33 mouse cellular contexts compared by ENCODE assay signal in genomic region chr6:30161618-30162017, GRCm38 (mm10).
DNase-seq lines count a peak whose midpoint lies in the region; ATAC-seq and TF ChIP-seq lines count a peak whose summit lies in the region.
"Had no signal": no experiment of that assay in that cellular context is flagged by ENCODE, and none has a peak within 500 bp of the region (broad histone marks: within the 10 kb centered on the region; RNA-seq: fewer than 3 reads in every experiment).

No protein-coding gene starts in this region.

- WGBS in heart, embryonic 14.5 days = 60% methylated on average over 2 of the region's 2 CpGs
- 68% methylated on average over 2 of the region's 2 CpGs for WGBS in midbrain, embryonic 11.5 days

- H3K79me2 ChIP-seq in CH12.LX (replicated peaks; ENCODE audit: control insufficient read depth, extremely low read depth, insufficient read depth, poor library complexity, severe bottlenecking) = no peaks in the 10 kb centered on the region

- no peaks in the 10 kb centered on the region; the same call in 1 of the 2 replicates for H3K27me3 ChIP-seq in heart, embryonic 14.5 days (ENCODE audit: control insufficient read depth, insufficient read depth, low read length)
- no peaks in the 10 kb centered on the region for H3K27me3 ChIP-seq in CH12.LX (replicated peaks)
- H3K27me3 ChIP-seq in midbrain, embryonic 11.5 days (ENCODE audit: control insufficient read depth, insufficient read depth, low read length) = no peaks in the 10 kb centered on the region
- H3K27me3 ChIP-seq: forebrain, embryonic 15.5 days; kidney, embryonic 15.5 days; midbrain, embryonic 15.5 days; Patski had no signal

- no peaks in the 10 kb centered on the region for H3K9me3 ChIP-seq in heart, embryonic 14.5 days (ENCODE audit: control insufficient read depth, low read length)
- H3K9me3 ChIP-seq in CH12.LX (replicated peaks; ENCODE audit: low read length) = no peaks in the 10 kb centered on the region
- H3K9me3 ChIP-seq in midbrain, embryonic 11.5 days (ENCODE audit: control insufficient read depth, low read length) = no peaks in the 10 kb centered on the region
- H3K9me3 ChIP-seq: embryonic facial prominence, embryonic 12.5 days; forebrain, embryonic 10.5 days; forebrain, embryonic 15.5 days; G1E; kidney, embryonic 15.5 days; limb, embryonic 13.5 days; liver, embryonic 13.5 days; midbrain, embryonic 15.5 days had no signal

- no peak for TF ChIP-seq CTCF in CH12.LX (conservative IDR thresholded peaks at IDR 0.05 in 1 of 2, IDR thresholded peaks at IDR 0.05 in 1 of 2; ENCODE audit: low read depth in 2 of 2, low read length in 2 of 2)

- H3K4me2 ChIP-seq in heart, embryonic 14.5 days (ENCODE audit: low read length) = no peak overlapping the region
- H3K4me2 ChIP-seq in CH12.LX (ENCODE audit: insufficient read depth, low read depth, poor library complexity, severe bottlenecking) = no peak overlapping the region; the same call in 1 of the 2 replicates
- H3K4me2 ChIP-seq in midbrain, embryonic 11.5 days = no peak overlapping the region
- H3K4me2 ChIP-seq: embryonic facial prominence, embryonic 12.5 days; forebrain, embryonic 15.5 days; hindbrain, embryonic 14.5 days; kidney, embryonic 15.5 days; limb, embryonic 13.5 days; liver, embryonic 13.5 days; midbrain, embryonic 15.5 days had no signal

- H3K9ac ChIP-seq in heart, embryonic 14.5 days (ENCODE audit: low read length) = no peak overlapping the region
- no peak overlapping the region for H3K9ac ChIP-seq in CH12.LX (ENCODE audit: insufficient read depth, low read depth)
- H3K9ac ChIP-seq in midbrain, embryonic 11.5 days (ENCODE audit: low read length) = no peak overlapping the region
- H3K9ac ChIP-seq: forebrain, embryonic 15.5 days; hindbrain, embryonic 14.5 days; kidney, embryonic 15.5 days; limb, embryonic 13.5 days; liver, embryonic 13.5 days; midbrain, embryonic 15.5 days had no signal

- dilution Hi-C loops in CH12.LX (cut with MboI; ENCODE audit: extremely low pct_ligation_motif_present, extremely low pct_unique_long_range_greater_than_20kb, low sequenced_read_pairs) = no loop called here

- TF ChIP-seq POLR2A in CH12.LX (IDR thresholded peaks at IDR 0.05; ENCODE audit: low read depth, low read length) = no peak

- no peak overlapping the region for H3K4me3 ChIP-seq in heart, embryonic 14.5 days (ENCODE audit: control insufficient read depth in 1 of 2, insufficient read depth in 1 of 2, low read depth in 1 of 2, low read length in 2 of 2)
- H3K4me3 ChIP-seq in CH12.LX (replicated peaks in 1 of 3; ENCODE audit: low read depth in 2 of 3, low read length in 2 of 3, poor library complexity in 1 of 3) = peak overlapping the region in 1 of 3 experiments; percentile 22
- no peak overlapping the region for H3K4me3 ChIP-seq in midbrain, embryonic 11.5 days (ENCODE audit: low read depth, low read length)
- H3K4me3 ChIP-seq: embryonic facial prominence, embryonic 12.5 days; forebrain, embryonic 10.5 days; forebrain, embryonic 15.5 days; heart, adult 2 months; kidney, embryonic 15.5 days; layer of hippocampus, adult 2 months; left cerebral cortex, adult 2 months; limb, embryonic 13.5 days; liver, embryonic 13.5 days; midbrain, embryonic 15.5 days had no signal

- no peak for ATAC-seq in heart, embryonic 14.5 days (ENCODE audit: insufficient number of reproducible peaks, insufficient read depth, low FRiP score, low read depth)
- ATAC-seq in midbrain, embryonic 11.5 days (ENCODE audit: low FRiP score) = no peak
- no peak for ATAC-seq in monocyte, adult 5-6 weeks (replicated peaks; ENCODE audit: insufficient number of reproducible peaks, low FRiP score, low TSS enrichment, poor library complexity, severe bottlenecking)
- ATAC-seq: forebrain, embryonic 15.5 days; inflammation-experienced regulatory T-cells, adult 6 months; midbrain, embryonic 15.5 days; Patski had no signal

- intact Hi-C loops in heart, postnatal 36 days (cut with DNase I) = no loop called here

- no peak for TF ChIP-seq EP300 in CH12.LX (IDR thresholded peaks at IDR 0.05; ENCODE audit: low read length)

- H3K4me1 ChIP-seq in heart, embryonic 14.5 days (ENCODE audit: control insufficient read depth in 2 of 2, insufficient read depth in 2 of 2, low read length in 2 of 2) = peaks cover 22 to 27% of the 10 kb centered on the region in 2 experiments
- H3K4me1 ChIP-seq in CH12.LX (ENCODE audit: control insufficient read depth in 1 of 2, insufficient read depth in 2 of 2) = peaks cover 31 to 79% of the 10 kb centered on the region in 2 experiments
- 0 out of 2 replicates have a peak, but pooled peaks cover 2% of the 10 kb centered on the region for H3K4me1 ChIP-seq in midbrain, embryonic 11.5 days (ENCODE audit: control insufficient read depth, insufficient read depth, low read length)
- H3K4me1 ChIP-seq: forebrain, embryonic 15.5 days; midbrain, embryonic 15.5 days had no signal

- no peaks in the 10 kb centered on the region for H3K36me3 ChIP-seq in heart, embryonic 14.5 days (ENCODE audit: control insufficient read depth, insufficient read depth, low read length)
- H3K36me3 ChIP-seq in CH12.LX (replicated peaks in 1 of 2; ENCODE audit: control insufficient read depth in 1 of 2, insufficient read depth in 1 of 2, low read length in 1 of 2) = peaks cover 3 to 28% of the 10 kb centered on the region in 2 experiments
- H3K36me3 ChIP-seq in midbrain, embryonic 11.5 days (ENCODE audit: control insufficient read depth, insufficient read depth, low read length) = no peaks in the 10 kb centered on the region
- H3K36me3 ChIP-seq: embryonic facial prominence, embryonic 12.5 days; forebrain, embryonic 10.5 days; forebrain, embryonic 15.5 days; G1E; kidney, embryonic 15.5 days; limb, embryonic 13.5 days; liver, embryonic 13.5 days; midbrain, embryonic 15.5 days had no signal

- H3K27ac ChIP-seq in heart, embryonic 14.5 days (replicated peaks in 1 of 2; ENCODE audit: control insufficient read depth in 1 of 2, insufficient read depth in 1 of 2, low read depth in 2 of 2, low read length in 2 of 2) = peak overlapping the region; percentile 39; a peak in 3 of 4 replicates
- H3K27ac ChIP-seq in CH12.LX (ENCODE audit: insufficient read depth, low read depth) = peak overlapping the region; percentile 88
- no peak overlapping the region for H3K27ac ChIP-seq in midbrain, embryonic 11.5 days (ENCODE audit: low read depth, low read length)
- H3K27ac ChIP-seq: embryonic facial prominence, embryonic 12.5 days; forebrain, embryonic 10.5 days; forebrain, embryonic 15.5 days; heart, adult 2 months; hindbrain, embryonic 14.5 days; kidney, embryonic 15.5 days; layer of hippocampus, adult 2 months; left cerebral cortex, adult 2 months; limb, embryonic 13.5 days; liver, embryonic 13.5 days; macrophage; midbrain, embryonic 15.5 days; stomach, postnatal 0 days had no signal

- TF ChIP-seq RAD21 in CH12.LX (IDR thresholded peaks at IDR 0.05; ENCODE audit: low read depth, low read length) = no peak

- in situ Hi-C loops in CH12.LX (cut with MboI; ENCODE audit: low pct_ligation_motif_present, low pct_unique_long_range_greater_than_20kb, low sequenced_read_pairs) = no loop called here

- peak; percentile 34 for DNase-seq in adrenal gland, postnatal 14 days
- no peak for DNase-seq in adrenal gland, postnatal 25 days
- DNase-seq in heart, postnatal 36 days = no peak
- peak; percentile 26 for DNase-seq in CH12.LX (ENCODE audit: extremely low read depth)
- peak; percentile 67 for DNase-seq in adipocyte (ENCODE audit: low spot score)
- DNase-seq in midbrain, embryonic 11.5 days (ENCODE audit: low spot score, missing footprints) = no peak
- DNase-seq: cerebellum, adult 11 months; cerebellum, adult 9-10 months; cerebellum, postnatal 36 days; gastrocnemius, postnatal 36 days; heart, adult 2 months; kidney, adult 11 months; kidney, postnatal 25 days; liver, embryonic 13.5 days; lung, adult 2 months; thymus, adult 18-20 months; thymus, postnatal 25 days had no signal

TF ChIP-seq in CH12.LX, 34 proteins besides CTCF, POLR2A, EP300 and RAD21:
- TF ChIP-seq MYC (IDR thresholded peaks at IDR 0.05; ENCODE audit: low read depth, low read length) = no peak

Comparison
In these comparisons a context has a peak if more than half of its experiments do, and no peak if none do; other contexts are left out.
1. DNase-seq: peak in adrenal gland, postnatal 14 days (single experiment), CH12.LX (single experiment) and adipocyte (single experiment); none in adrenal gland, postnatal 25 days (single experiment), heart, postnatal 36 days (0 of 2) and midbrain, embryonic 11.5 days (single experiment).